Mouse (Mus musculus) brain, embryonic 18.5 days (tissue): ENCODE measurements at regions not wholly inside any gene's neighbourhood (a gene's known extent, or its start where the extent isn't known, plus 50 kb on each side); places are given as distances from the start of the nearest gene placed in this dataset.

Source experiments
- DNase-seq: peaks from one replicate; pipeline ENCODE4 v3.0.0-alpha.2; 2012; ENCODE audit warnings: low read depth, low spot score

DNA sequence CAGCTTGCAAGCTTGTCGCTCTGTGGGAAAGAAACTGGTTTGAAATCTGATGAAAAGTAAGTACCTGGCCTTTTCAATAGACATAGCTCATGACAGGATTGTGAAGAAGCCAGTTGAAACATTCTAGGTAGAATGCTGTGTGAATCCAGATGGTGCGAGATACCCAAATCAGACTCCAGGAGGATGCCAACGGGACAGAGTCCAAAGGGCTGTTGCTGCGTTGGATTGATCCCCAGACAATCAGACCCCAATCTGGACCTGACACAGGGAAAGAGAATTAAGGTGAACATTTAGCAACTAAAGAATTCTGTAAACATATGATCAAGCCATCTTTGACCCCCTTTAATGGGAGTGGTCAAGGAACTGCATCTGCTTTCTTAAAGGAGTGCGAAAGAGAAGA, 296.6 kb upstream of the Gm15217 start:
- DNase-seq, result no peak

DNA sequence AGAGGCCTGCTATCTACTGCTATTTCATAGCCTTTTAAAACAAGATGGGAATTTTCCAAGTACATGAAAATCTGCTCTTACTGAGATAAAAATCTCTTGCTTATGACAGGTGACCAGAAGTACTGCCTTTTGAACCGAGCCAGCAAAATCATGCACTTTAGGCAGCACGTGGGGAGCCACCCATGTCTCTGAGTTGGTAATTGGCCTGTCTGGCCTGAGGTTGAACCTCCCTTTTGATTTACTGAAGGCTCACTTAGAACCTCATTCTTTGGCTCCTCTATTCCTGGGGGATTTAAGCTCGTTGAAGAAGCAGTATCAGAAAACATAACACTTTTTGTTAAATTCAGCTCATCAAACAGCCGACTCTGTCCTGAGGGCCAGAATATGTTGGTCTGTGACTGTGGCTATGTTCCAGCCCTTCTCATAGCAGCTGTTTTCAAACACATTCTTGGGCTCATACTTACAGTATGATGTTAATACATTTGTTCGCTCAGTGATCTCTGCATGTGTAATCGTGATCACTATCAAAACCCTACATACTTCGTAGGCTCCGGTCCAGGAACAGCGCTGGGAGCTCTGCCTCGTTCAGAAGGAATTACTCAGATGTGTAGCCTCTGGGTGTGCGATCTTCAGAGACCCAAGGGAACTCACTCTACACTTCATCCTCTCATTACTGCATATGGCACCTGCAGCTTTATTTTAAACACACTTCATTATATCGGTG, 290.1 kb upstream of the Gm15217 start:
- no peak for DNase-seq

DNA sequence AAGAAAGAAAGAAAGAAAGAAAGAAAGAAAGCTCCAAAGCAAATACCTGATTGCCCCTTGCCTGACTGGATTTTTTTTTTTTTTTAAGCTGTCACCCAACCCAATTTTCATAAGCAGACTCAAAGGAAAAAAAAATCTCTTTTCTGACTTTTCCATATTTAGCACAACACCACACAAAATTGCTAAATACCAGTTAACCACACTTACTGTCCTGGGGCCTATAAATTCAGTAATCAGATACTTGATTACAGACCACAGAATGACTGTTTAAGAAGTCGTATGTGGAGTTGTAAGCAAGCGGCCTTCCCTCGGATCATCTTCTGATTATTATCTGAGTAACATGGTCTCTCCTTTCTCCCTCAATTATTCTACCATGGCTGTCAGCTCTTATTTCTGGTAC, 263.3 kb upstream of the Gm15217 start:
- DNase-seq, result no peak

DNA sequence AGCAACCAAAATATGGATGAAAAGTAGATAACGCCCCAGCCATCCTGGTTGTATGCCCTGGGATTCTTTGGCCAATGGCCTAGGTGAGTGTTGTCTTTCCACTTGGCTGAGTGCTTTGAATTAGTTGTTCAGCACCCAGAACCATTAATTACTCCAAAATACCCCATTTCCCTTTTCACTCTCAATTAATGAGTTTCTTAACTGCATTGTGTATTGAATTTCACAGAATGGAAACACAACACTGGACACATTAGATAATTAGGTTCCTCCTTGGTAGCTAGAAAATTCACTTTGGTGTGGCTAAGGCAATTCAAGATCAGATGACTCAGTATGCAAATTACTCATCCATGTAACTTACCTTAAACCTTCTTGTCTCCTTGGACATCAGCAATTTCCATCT, 252.7 kb upstream of the Gm15217 start:
- DNase-seq, result no peak

DNA sequence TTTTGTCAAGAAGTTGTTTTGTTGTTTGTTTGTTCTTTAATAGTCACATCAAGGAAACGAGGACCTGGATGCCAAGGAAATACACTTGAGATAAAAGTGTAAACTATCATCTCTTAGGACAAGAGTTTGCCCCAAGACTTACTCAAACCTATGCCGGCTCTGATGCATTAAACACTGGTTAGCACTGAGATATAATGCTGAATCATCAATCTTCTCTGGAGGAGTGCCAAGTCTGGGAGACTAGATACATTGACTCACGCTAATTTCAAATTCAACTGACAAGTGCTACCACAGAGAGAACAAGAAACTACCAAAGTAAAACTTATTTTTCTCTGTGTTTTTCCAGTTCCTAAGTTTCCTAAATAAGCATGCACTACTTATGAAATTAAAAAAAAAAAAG, 249.5 kb upstream of the Gm15217 start:
- no peak for DNase-seq

DNA sequence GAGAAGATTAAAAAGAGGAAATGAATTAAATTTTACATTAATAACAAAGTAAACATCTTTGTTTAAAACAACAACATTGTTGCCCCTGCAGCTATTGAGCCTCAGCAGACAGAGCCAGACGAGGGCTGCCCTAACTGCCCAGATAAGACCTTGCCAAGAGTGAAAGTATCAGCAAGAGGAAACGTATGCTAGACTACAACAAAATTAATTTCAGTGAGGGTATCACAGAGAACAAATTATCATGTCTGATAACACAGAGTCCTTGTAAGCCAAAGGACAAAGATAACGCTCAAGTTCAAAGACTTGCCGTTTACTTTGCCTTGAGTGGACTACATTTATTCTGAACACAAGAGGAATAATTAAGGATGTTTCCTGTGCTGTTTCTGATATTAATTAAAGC, 235.0 kb upstream of the Gm15217 start:
- no peak for DNase-seq

DNA sequence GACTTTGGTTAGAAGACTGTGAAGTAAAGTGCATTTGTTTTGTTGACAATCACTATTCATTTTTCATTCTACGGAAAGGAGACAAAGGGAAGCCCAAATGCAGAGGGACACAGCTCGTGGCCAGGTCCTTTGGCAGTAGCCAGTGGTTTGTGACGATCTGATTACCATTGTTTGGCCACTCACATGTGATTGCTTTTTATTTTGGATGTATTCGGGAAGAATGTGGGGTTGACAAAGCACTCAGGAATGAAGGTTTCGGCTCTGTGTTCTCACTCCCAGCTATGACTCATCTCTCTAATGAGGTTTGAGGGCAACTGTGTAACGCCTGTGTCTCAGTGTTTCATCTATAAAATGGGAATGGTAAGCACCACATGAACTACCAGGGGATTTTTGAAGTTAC, 234.5 kb upstream of the Gm15217 start:
- DNase-seq, result no peak

DNA sequence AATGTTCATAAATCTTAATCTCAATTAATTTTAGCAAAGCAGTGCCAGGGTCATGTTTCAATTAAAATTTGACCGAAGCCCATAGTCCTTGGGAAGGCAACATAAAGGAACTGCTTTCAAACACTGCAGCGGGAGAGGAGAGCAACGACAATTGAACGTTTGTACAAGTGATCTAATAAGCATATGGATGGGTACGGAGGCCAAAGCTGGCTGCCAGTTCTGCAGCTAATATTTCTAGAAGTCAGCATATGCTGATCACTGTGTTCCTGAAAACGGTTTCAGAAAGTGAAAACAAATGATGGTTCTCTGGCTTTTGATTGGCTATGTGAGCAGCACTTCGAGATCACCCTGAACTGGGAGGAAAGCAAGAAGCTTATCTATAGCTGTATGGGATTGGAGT, 233.6 kb upstream of the Gm15217 start:
- DNase-seq, result no peak

DNA sequence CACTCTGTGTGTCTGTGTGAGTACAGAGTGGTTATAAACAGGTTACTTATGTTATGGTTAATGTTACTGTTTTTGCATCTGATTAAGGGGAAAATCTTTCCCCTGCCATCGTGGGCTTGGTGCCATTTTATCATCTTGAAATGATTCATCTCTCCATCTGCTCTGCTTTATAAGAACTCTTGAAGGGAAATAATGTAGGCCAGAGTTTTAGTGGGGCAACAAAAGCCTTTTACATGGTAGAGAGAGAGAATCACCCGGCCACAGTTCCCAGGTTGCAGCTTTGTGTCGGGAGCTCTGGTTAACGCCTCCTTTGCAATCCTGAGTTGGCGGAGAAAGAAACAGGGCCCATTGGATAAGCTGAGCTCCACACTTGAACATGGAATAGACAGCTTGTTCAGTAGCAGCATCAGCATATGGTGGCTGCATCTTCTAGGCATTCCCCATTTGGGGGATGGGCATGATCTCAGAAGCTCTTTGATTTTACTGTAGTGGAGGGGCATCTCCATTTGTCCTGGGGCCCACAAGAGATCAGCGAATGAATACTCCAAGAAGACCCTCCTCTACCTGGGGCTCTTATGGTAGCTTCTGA, 230.0 kb upstream of the Gm15217 start:
- no peak for DNase-seq

DNA sequence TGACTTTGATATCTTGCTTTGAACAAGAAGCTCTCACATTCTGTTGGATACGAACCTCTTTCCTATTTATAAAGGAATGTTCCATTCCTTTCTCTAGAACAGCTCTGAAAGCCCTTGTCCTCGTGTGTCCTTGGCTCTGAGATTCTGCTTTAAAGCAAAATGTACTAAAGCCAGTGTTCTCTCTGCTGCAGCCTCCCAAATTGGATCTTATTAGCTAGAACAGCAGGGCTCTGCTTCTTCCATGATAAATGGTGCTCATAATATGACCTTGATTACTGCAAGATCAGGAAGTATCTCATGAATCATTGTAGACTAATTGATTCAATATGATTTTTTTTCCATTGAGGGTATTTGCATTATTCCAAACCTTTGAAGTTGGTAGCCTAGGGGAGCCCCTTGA, 220.5 kb upstream of the Gm15217 start:
- DNase-seq, result no peak

DNA sequence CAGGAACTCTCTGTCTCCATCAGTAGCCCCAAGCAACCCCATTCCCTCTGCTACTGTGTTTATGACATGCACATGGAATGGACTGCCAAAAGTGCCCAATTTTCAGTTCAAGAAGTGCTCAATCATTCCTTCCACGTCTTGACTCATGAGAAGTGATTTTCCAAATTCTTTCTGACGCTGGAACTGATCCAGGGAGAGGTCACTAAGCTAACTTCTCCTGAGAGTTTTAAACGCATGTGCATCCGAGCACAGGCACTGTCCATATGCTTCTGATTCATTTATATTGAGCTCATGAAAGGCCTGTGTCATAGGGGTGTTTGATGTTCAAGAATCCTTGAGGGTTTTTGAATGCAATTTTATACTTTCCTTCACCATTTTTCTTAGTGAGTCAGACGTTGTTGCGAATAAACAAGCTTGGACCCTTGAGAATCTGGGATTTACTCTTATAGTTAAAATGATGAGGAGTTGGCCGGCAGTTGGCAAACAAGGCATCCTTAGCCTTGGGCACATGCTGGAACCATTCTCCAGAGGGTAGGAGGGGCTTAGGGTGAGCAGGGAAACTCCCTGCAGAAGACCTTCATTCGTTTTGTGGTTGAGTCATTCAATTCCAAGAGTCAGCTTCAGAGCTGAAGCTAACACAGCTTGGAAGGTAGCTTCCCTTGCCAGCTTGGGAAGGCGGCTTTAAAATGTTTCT, 206.9 kb upstream of the Gm15217 start:
- DNase-seq, result no peak

DNA sequence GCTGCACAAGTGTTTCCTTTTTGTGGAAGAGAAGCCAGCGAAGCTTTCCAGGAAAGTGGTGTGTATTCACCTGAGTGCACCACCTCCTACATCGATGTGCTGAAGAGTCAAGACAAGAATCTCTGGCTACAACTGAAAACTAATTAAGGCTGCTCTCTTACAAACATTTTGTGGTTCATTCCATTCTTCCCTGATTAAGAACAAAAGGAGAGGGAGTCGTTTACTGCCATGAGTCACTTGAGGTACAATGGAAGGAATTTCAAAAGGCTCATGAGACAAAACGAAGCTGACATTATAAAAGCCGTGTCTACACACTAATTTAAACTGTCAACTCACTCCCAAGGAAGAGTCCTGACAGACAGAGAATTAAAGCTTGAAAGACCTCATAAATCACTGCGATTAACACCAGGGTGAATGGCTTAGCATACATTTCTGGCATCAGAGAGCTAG, 206.3 kb upstream of the Gm15217 start:
- no peak for DNase-seq

DNA sequence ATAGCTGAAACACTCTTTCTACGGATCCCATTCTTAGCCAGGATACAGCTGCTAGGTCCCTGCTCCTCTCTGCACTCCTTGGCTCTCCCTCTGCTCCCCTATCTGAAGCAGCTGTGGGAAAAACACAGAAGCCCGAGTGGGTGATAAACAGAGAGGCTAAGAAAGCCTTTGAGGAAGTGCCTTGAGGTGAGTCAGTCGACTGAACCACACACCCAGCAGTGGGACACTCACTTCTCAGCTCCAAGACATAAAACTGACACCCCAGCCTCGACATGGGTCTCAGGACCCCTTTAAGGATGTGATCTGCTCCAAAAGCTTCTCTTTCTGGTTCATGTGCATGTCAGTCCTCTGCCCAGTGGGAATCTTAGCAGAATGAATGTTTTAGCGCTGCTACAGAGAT, 204.8 kb upstream of the Gm15217 start:
- DNase-seq, result no peak

DNA sequence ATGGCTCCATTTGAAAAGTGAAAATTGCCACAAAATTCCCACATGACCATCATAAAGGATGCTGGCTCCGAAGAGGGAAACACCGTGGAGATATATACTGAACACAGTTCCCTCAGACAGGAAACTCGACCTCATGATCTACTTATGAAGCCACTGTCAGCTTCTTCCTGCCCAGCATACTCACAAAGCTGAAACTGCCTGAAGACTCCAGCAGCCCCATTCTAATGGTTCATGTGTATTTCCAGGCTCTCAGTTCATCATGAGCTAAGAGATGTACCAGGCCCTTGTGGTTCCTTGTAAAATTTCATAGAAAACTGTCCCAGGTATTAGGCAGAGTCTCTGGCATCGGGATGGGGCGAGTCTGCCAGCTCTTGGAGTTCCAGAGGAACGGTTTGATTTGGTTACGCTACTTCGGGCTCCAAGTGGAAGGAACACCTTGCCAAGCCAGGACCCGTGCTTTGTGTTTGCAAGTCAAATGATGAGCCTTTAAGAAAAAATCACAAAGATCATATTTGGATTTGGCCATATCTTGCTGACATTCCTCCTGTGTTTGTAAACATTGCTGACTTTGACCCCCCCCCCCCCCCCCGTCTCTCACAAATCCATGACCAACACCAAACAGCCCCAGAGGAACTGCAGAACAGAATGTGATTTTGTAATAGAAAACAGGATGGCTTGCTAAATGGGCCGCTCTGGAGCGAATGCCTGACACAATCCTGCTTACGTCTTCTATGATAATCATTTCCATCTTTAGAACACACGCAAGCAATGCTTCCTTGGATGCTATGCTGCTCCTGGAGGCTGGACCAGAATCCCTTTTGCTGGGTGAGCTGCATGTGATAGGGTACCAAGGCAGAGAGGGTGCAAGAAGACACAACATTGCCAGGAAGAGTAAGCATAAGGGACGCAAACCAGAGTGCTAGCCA, 203.7 kb upstream of the Gm15217 start:
- DNase-seq, result no peak

DNA sequence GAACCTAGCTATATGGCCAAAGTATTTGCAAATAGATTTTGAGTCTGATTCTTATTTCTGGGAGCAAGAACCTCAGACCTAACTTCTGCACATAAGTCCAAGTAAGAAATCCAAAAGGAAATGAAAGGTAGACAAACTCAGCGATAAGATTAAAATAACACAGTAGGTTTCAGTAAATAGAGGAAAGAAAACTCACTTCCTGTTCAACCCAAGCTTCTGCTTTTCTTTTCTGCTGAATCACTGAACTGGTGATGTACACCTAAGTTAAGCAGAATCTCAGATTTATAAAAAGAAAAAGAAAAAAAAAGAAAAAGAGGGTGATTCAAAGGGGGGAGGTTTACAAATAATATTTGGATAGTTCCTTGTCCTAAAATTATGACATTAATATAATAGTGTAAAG, 200.2 kb upstream of the Gm15217 start:
- no peak for DNase-seq

DNA sequence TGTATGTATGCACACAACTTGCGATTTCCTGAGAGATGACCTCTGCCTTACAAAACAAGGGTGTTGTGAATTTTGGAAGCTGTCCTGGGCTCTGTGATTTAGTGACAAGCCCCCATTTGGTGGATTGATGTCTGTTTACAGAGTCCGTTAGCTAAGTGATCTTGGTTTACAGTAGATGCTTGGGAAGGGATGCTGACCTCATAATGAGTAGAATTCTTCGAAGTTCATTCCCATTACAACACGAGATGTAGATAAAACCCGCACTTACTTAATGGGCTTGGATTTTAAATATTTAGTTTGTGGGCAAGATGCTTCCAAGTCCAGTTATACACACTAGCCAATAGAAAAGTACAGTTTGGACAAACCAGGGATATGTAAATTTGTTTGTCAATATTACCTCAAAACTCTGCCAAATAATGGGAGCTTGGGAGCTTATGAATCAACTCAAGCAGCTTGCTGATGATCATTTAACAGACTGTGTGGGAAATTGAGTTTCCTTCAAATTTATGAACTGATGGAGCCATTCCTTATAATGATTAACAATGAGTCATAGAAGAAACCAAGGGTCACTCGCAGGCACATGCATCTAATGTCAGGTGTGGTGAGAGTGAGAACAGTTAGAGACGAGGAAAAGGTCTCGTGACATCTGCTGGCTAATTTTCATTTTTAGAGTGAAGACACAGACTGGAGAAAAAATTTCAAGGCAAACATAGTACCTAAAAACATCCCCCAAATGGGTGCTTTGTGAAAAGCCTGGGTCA, 187.4 kb upstream of the Gm15217 start:
- DNase-seq, result no peak

DNA sequence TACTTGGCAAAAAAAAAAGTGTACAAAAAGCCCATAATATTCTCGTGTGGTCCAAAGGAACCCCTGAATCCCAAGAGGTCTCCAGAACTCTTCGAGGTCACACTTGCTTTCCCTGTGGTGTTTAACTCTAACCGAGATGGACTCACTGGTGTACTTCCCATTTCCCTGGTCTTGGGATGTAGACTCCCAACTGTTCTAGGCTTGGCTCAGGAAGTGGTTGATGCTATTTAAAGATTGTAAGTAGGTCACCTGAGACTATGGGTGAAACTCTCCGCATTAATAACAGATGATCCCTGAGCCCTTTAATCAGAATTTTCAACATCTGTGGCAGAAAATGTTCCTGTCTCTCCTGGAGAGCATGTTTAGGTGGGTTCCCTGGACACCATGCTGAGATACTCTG, 185.6 kb upstream of the Gm15217 start:
- no peak for DNase-seq

DNA sequence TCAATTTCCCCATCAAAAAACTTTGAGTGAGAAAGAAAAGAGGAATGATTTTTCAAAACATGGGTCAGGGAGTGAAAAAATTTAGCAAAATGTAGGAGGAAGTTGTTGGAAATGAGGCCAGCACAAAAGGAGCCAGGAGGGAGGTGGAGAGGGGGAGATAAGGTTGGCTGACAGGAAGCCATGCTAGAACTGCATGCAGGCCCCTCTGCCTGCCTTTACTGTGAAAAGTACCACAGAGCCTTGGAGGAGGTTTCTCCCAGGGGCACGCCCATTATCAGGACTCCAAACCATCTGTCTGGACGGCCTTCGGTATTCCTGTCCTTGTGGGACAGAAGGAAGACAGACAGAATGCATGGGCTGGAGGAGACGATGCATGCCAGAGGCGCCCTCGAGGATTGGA, 183.3 kb upstream of the Gm15217 start:
- no peak for DNase-seq

DNA sequence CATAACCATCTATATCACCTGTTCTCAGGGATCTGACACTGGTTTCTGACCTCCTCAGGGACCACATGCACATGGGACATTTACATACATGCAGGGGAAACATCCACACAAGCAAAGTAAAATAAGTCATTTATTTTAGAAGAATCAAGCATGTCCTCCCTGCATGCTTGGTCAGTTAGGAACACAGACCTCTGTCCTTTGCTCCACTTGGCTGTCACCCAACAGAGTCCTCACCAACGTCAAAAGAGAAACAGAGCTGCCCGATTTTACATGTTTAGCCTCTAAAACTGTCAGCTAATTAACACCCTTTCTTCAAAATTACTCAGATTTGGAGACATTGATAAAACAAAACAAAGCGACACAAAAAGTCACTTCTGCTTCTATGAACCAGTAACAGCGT, 176.4 kb upstream of the Gm15217 start:
- DNase-seq, result no peak

DNA sequence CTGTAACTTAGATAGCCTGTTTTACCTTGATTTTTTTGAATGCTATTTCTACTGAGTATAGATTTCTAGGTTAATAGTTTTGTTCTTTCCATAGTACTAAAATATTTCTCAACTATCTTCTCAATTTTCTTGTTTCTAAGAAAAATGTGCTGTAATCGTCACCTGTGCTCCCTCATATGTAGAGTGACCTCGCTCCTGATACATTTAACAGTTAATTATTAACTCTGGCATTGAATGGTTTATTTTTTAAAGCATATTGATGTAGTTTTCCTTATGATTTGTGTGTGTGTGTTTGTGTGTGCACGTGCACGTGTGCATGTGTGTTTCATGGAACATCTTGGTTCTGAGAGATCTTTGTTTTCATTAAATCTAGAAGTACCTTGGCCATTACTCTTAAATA, 158.7 kb upstream of the Gm15217 start:
- DNase-seq, result no peak

DNA sequence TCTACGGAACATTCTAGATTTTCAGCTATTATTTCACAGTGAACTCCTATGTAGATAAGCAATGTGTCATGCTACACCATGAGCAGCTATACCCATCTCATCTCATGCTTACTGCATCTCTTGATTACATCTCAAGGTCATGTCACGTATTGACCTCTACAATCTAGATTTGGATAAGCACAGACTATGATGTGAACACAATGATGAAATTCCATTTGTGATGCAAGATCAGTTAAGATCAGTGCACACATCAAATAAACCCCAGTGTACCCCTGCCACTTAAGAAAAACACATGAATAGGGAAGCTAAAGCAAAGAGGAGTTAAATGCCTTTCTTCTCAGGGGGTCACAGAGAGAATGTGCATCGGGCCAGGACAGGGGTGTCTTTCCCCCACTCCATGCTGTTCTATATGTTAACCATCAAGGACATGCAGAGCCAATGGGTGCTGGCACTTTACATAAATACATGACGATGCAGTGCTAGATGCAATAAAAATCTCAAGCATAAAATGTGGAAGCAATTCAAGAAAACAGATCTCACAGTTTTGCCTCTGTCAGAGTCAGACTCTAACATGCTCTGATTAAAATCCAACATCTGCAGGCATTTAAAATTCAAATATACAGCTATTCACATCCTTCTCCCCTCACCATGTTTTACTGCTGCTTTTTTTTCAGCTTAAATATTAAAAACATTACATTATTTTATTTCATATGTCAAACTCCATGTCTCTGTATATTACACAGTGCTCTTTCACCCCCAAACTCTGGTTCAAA, 157.1 kb upstream of the Gm15217 start:
- no peak for DNase-seq
